Mouse (Mus musculus): ENCODE measurements around the gene E2f6.

Gene E2f6

GRCm38 (mm10) chr12:16848501-16848900 is 37.7 kb downstream of the E2f6 start:
- DNase-seq (ENCODE audit: low spot score) = no peak

- no peak for DNase-seq (ENCODE audit: low spot score)
These were observed 39.1 kb downstream of the E2f6 start for GRCm38 (mm10) chr12:16849821-16850220.

- DNase-seq (ENCODE audit: low spot score) = peak; percentile 73
These were observed 39.9 kb downstream of the E2f6 start for GRCm38 (mm10) chr12:16850431-16851375.

- peak; percentile 82 for DNase-seq (ENCODE audit: low spot score)
These were observed 42.8 kb downstream of the E2f6 start for GRCm38 (mm10) chr12:16853431-16854165.

- DNase-seq (ENCODE audit: low spot score) = no peak
These were observed 45.0 kb downstream of the E2f6 start for GRCm38 (mm10) chr12:16855632-16856305.

GRCm38 (mm10) chr12:16856306-16856679 is 45.5 kb downstream of the E2f6 start:
- no peak for DNase-seq (ENCODE audit: low spot score)

GRCm38 (mm10) chr12:16858081-16858480 is 47.3 kb downstream of the E2f6 start:
- DNase-seq (ENCODE audit: low spot score) = no peak

- DNase-seq (ENCODE audit: low spot score) = no peak
These were observed 49.0 kb downstream of the E2f6 start for GRCm38 (mm10) chr12:16859781-16860180.

- no peak for DNase-seq (ENCODE audit: low spot score)
These were observed 49.8 kb downstream of the E2f6 start for GRCm38 (mm10) chr12:16860533-16860932.

- DNase-seq (ENCODE audit: low spot score) = no peak
These were observed 50.2 kb downstream of the E2f6 start for GRCm38 (mm10) chr12:16860961-16861360.

DNA sequence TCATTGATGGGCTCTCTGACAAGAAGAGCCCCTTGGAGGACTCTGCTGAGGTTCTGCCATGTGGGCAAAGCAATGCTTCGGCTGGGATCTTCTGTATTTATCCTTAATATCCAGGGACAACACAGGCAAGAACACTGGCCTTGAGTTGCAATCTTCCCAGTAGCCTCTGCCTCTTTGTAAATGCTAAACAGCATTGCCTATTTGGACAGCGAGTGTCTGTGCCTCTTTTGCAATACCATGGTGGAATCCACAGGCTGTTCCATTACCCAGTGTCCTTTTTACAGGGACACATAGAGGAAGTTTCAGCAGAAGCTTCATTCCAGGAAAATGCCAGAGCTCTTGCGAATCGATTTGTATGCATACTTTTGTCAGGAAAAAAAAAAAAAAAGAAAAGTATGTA is 53.7 kb downstream of the E2f6 start:
- DNase-seq (ENCODE audit: low spot score) = no peak

GRCm38 (mm10) chr12:16865871-16866270 is 55.1 kb downstream of the E2f6 start:
- no peak for DNase-seq (ENCODE audit: low spot score)

DNA sequence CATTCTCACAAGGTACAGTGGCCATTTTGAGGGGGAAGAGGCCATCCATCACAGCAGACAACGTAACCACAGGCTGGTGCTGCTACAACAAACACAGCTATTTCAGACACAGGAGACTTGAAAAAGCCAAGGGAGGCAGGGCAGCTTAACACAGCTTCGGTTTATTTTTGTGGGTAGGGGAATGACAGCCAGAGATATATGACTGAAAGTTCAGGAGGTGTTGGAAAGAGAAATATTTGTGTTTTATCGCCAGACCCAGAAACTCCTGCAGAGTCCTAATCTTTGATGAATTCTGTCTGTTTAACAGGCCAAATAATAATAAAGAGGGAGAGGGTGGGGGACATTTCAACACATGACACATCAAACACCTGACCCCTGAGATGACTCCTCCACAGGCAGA is 55.7 kb downstream of the E2f6 start:
- DNase-seq (ENCODE audit: low spot score) = no peak

GRCm38 (mm10) chr12:16867306-16867705 is 56.5 kb downstream of the E2f6 start:
- no peak for DNase-seq (ENCODE audit: low spot score)

- DNase-seq (ENCODE audit: low spot score) = no peak
These were observed 57.9 kb downstream of the E2f6 start for GRCm38 (mm10) chr12:16868618-16869017.

GRCm38 (mm10) chr12:16869091-16869778 is 58.5 kb downstream of the E2f6 start:
- no peak for DNase-seq (ENCODE audit: low spot score)

DNA sequence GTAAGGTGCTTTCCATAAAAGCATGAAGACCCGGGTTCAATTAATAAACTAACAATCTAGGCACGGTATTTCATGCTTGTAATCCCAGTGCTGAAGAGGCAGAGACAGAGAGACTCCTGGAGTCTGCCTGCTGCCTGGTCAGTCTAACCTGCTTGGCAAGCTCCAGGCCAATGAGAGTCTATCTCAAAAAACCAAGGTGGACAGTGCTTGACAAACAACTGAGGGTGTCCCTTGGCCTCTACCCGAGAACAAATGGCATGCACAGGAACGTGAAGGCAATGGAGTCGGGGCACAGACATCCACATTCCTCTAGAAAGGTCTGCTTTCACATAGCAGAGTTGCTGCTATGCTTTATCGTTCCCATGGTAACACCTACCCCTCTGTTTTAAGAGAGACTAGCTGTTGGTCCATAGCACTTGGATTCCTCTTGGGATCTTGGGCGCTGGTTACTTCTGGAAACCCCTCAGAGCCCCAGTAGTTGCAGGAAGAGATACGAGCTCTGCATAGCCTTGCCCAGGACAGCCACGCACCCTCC is 59.2 kb downstream of the E2f6 start:
- no peak for DNase-seq (ENCODE audit: low spot score)

DNA sequence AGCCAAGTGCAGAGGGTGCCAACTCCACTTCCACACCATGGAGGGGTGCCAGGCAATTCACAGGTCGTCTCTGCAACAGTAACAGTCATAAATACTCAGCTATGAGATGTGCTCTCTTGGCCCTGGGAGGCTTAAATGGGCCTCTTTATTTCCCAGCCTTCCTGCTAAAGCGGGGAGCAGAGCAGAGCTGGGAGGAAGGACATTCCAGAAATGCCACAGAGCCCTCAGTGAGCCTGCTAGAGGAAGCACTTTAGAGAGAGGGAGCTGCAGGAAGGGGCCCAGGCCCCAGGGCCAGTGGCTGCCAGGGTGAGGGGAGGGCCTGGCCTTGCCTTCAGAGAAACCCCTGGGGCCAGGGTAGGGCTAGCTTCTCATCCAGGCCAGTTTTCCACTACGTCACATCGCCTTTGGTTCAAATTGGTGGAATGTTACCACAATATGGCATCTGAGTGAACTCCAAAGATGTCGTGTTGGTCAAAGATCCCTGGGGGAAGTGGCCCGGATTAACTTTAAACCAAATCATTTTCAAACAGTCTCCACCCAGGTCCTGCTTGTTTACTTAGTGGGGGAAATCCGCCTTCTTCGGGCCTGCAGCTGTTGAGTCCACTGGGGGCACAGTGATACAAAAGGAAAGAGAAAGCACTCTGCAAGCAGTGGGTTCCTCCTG is 59.8 kb downstream of the E2f6 start:
- peak; percentile 66 for DNase-seq (ENCODE audit: low spot score)

DNA sequence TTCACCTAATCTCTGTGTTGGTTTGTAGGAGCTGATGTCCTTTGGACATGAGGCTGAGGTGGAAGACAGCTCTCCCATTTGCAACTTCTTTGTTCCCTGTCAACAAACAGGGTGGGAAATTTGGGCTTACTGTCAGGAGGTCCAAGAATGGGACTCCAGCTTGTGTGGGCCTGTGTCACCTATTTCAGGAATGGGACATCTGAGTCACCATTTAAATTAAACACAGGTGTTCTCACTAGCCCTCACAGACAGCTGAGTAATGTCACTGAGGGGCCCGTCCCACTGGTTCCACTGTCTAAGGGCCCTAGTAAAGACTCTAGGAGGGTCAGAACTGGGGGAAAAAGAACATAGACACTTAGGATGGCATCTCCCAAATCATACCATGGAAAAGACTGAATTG is 61.2 kb downstream of the E2f6 start:
- no peak for DNase-seq (ENCODE audit: low spot score)

GRCm38 (mm10) chr12:16872926-16873464 is 62.2 kb downstream of the E2f6 start:
- DNase-seq (ENCODE audit: low spot score) = no peak

GRCm38 (mm10) chr12:16873549-16873948 is 62.8 kb downstream of the E2f6 start:
- DNase-seq (ENCODE audit: low spot score) = no peak

Measured in urinary bladder, postnatal 14 days (tissue).